Mouse (Mus musculus): ENCODE results near the gene Sec24a. TPM values are rescaled to one million over a fixed set of nuclear protein-coding genes. Genes with fewer than 3 reads are reported as not detected.
A peak's percentile ranks its signal among the peaks of the same experiment; 100 is the strongest.
"Not testable (repeated sequence)": the region's sequence is repeated elsewhere in the genome, so short reads cannot be mapped to it uniquely, and the experiment has no call there.

Gene Sec24a
- total RNA-seq, 2 experiments from 2014 or later: 24.4 to 25.8 TPM

DNA sequence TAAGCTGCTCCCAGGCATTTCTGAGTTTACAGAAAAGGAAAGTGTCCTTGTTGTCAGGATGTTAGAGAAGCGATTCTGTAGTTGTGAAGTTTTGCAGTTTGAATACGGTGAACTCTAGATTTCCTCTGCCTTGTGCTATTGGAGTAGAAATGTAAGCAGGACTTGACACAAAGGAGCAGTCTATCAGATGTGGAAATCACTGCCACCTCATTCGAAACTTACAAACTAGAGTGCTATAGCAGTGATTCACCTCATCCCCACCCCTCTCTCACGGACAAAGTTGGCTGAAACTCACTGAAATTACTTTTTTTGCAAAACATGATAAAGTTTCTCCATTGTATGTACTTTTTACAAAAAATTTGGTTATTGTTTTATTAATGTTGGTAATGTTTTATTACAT, 1.4 kb upstream of the Sec24a start:
- intact Hi-C loops (cut with DNase I): no loop called here
- no peak for DNase-seq (ENCODE audit: extremely low spot score in 1 of 2, low spot score in 2 of 2)

GRCm38 (mm10) chr11:51763955-51764354, 521 bp upstream of the Sec24a start:
- intact Hi-C loops (cut with DNase I): no loop called here
- DNase-seq (ENCODE audit: extremely low spot score in 1 of 2, low spot score in 2 of 2): no peak

DNA sequence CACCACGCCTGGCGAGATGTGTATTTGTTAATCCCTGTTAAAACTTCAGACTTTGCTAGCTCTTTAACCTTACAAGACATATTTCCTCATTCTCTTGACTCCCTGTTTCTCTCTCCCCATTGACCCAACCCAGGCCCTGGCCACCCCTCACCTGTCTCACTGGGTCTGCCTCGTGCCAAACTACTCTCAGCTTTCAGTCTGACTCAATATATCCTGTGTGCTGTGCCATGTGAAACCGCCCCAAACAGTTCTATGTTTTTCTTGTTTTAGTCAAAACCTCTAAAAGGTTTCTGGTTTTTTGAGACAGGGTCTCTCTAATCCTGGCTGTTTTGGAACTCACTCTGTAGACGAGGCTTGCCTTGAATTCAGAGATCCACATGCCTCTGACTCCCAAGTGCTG, 2.2 kb downstream of the Sec24a start:
- DNase-seq (ENCODE audit: extremely low spot score in 1 of 2, low spot score in 2 of 2): no peak
- intact Hi-C loops (cut with DNase I): no loop called here

DNA sequence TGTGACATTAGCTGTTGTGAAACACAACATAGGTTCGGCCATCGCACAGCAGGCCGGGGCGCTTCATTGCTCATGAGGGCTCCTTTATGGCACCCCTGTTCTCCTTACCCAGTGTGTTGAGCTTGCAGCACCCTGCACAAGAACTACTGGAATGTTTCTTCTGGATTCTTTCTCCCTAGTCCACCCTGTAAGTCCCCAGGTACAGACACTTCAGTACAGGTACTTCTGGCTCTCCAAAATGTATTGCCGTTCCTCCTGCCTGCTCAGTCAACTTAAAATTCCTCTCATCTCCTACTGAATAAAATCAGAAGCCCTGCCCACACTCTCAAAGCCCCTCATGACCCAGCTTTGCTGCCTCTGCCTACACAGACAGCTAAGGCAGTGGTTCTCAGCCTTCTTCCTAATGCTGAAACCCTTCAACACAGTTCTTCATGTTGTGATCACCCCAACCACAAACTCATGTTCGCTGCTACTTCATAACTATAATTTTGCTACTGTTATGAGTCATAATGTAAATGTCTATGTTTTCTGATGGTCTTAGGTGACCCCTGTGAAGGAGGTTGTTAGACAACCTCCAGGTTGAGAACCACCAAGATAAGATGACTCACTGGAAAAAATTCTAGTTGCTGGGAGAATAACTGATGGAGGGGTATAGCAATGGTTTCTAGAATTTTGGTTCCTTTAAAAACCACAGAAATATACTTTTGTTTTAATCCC, 3.3 kb downstream of the Sec24a start:
- DNase-seq (ENCODE audit: extremely low spot score in 1 of 2, low spot score in 2 of 2): no peak
- intact Hi-C loops (cut with DNase I): no loop called here

- intact Hi-C loops (cut with DNase I): no loop called here
- no peak for DNase-seq (ENCODE audit: extremely low spot score in 1 of 2, low spot score in 2 of 2)
These were observed 4.2 kb downstream of the Sec24a start for GRCm38 (mm10) chr11:51759251-51759650.

DNA sequence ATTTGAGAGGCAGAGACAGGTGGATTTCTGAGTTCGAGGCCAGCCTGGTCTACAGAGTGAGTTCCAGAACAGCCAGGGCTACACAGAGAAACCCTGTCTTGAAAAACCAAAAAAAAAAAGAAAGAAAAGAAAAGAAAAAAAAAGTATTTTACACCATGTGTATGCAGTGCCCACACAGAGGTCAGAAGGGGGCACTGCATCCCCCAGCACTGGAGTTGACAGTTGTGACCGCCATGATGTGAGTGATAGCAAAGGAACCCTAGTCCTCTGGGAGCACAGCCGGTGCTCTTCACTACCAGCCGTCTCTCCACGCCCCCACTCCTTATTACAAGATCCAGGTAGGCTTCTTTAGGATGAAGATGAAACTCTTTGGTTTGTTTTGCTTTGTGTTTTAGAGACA, 5.2 kb downstream of the Sec24a start:
- DNase-seq (ENCODE audit: extremely low spot score in 1 of 2, low spot score in 2 of 2); intact Hi-C loops (cut with DNase I): not testable (repeated sequence)

GRCm38 (mm10) chr11:51757625-51758024, 5.8 kb downstream of the Sec24a start:
- no peak for DNase-seq (ENCODE audit: extremely low spot score in 1 of 2, low spot score in 2 of 2)
- intact Hi-C loops (cut with DNase I): no loop called here

- no peak for DNase-seq (ENCODE audit: extremely low spot score in 1 of 2, low spot score in 2 of 2)
- intact Hi-C loops (cut with DNase I): no loop called here
These were observed 6.4 kb downstream of the Sec24a start for GRCm38 (mm10) chr11:51757023-51757422.

- DNase-seq (ENCODE audit: extremely low spot score in 1 of 2, low spot score in 2 of 2): peak; percentile 81 to 96
- intact Hi-C loops (cut with DNase I): no loop called here
These were observed 7.1 kb downstream of the Sec24a start for GRCm38 (mm10) chr11:51756352-51756771.

DNA sequence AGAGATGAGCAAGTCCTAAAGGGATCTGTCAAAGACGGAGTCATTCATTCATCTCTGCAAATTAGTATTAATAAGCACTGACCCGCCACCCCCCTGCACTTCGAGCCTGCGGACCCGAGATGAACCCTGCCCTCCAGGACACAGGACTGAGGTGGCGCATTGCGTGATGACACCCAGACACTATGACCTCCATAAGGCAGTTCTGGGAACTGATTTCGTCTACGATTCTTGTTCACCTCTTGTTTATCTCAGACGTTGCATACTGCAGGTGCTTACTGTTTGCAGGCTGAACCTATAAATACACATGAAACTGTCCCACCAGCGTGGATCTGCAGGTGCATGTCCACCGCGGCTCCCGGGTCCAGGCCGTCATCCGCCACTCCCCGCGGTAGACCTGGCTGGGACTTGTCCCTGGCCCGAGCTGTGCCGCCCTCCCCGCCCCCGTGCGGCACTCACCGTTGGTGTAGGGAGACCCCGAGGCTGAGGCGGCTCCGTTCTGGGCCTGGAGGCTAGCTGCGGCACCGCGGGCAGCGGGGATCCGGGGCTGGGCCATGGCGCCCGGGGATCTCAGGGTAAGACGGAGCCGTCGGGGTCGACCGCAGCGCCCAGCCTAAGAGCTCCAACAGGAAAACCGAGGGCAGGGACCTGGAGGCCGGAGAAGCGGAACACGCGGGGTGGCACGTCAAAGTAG, 7.7 kb downstream of the Sec24a start:
- peak in 1 of 2 experiments; percentile 72 for DNase-seq (ENCODE audit: extremely low spot score in 1 of 2, low spot score in 2 of 2)
- intact Hi-C loops (cut with DNase I): no loop called here

DNA sequence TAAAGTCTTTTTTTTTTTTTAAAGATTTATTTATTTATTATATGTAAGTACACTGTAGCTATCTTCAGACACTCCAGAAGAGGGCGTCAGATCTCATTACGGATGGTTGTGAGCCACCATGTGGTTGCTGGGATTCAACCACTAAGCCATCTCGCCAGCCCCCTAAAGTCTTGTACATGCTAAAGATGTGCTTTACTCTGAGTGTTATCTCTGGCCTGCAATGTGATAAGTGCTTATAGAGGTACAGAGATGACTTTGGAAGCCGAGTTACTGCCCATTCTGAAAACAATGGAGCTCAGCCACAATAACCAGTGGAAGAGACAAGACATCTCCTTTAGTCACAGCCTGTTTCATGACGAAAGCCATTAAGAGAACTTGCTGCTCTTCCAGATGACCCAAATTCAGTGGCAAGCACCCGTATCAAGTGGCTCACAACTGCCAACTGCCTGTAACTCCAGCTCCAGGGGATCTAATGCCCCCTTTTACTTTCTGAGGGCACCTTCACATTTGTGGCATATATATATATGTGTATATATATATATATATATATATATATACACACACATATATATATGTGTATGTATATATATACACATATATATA, 11.7 kb downstream of the Sec24a start:
- intact Hi-C loops (cut with DNase I); DNase-seq (ENCODE audit: extremely low spot score in 1 of 2, low spot score in 2 of 2): not testable (repeated sequence)

GRCm38 (mm10) chr11:51746096-51746495, 17.3 kb downstream of the Sec24a start:
- no peak for DNase-seq (ENCODE audit: extremely low spot score in 1 of 2, low spot score in 2 of 2)
- intact Hi-C loops (cut with DNase I): no loop called here

- intact Hi-C loops (cut with DNase I): no loop called here
- DNase-seq (ENCODE audit: extremely low spot score in 1 of 2, low spot score in 2 of 2): no peak
These were observed 22.7 kb downstream of the Sec24a start for GRCm38 (mm10) chr11:51740701-51741100.

DNA sequence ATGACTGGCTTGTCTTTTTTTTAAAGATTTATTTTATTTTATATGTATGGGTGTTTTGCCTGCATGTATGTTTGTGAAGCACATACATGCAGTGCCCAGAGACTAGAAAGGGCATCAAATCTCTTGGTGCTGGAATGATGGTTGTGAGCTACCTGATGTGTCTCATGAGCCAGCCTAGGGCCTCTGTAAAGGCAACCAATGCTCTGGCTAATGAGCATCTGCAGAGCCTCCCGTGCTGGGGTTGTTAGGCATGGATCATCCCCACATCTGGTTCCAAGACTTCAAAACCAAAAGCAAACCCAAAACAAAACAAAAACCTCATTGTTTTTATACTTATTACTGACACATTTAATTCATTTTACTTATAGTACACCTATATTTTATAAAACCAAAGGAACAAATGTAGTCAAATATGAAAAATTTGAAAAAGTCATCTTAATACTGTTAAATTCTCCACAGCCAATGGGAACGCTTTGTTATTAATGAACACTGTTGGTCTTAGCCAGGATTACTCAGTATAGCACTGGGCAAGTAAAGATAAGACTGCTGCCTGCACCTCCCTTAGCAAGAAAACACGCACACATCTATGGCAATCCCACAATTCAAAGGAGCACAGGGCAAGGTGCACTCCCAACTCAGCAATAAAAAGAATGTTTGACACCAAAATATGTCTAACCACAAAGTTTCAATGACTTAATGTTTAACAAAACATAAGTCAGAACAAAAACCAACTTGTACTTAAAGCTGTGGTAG, 24.6 kb downstream of the Sec24a start:
- DNase-seq (ENCODE audit: extremely low spot score in 1 of 2, low spot score in 2 of 2): no peak
- intact Hi-C loops (cut with DNase I): no loop called here

GRCm38 (mm10) chr11:51734218-51734617, 29.2 kb downstream of the Sec24a start:
- intact Hi-C loops (cut with DNase I): loop anchor here (5.0 kb wide), 1 partner anchor 37 kb away; no protein-coding TSS in a partner anchor
- not testable (repeated sequence) for DNase-seq (ENCODE audit: extremely low spot score in 1 of 2, low spot score in 2 of 2)

- intact Hi-C loops (cut with DNase I): loop anchor here (5.0 kb wide), 1 partner anchor 36 kb away; no protein-coding TSS in a partner anchor
- no peak for DNase-seq (ENCODE audit: extremely low spot score in 1 of 2, low spot score in 2 of 2)
These were observed 30.6 kb downstream of the Sec24a start for GRCm38 (mm10) chr11:51732883-51733282.

DNA sequence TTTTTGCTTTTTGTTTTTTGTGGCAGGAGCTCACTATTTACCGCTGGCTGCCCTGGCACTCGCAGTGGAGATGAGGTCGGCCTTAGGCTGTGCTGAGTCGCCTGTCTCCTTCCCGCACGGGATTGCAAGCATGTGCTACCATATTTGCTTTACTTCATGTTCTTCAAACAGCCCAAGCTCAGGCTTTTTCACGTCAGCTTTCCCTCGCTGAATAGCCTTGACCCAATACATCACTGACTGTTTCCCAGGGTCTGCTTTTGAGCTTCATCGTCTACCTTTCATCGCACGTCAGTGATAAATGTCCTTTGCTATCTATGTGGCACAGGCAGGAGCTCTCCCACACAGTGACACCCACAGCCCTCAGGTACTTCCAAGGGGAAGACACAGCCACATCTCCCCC, 42.4 kb downstream of the Sec24a start:
- intact Hi-C loops (cut with DNase I): loop anchor here (10.0 kb wide), 1 partner anchor 274 kb away; no protein-coding TSS in a partner anchor

GRCm38 (mm10) chr11:51707080-51707479, 56.4 kb downstream of the Sec24a start:
- DNase-seq (ENCODE audit: extremely low spot score in 1 of 2, low spot score in 2 of 2): no peak
- intact Hi-C loops (cut with DNase I): no loop called here

More for the DNA sequence above, 42.4 kb downstream of the Sec24a start:
- no peak for DNase-seq (ENCODE audit: extremely low spot score in 1 of 2, low spot score in 2 of 2)

DNA sequence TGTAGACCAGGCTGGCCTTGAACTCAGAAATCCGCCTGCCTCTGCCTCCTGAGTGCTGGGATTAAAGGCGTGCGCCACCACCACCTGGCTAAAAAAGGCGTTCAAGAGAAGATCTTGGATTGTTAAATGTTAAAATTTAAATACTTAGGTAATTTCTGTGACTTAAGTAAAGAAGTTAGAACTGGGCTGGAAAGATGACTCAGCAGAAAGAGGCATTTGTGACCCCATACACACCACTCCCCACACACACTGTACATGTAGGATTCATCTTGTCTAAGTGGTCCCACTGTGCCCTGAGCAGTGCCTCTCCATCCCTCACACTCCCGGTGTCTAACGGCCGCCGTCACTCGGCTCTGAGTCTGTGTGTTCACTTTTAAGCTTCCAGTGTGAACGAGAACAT, 57.0 kb downstream of the Sec24a start:
- intact Hi-C loops (cut with DNase I): no loop called here
- DNase-seq (ENCODE audit: extremely low spot score in 1 of 2, low spot score in 2 of 2): no peak
